Mouse (Mus musculus): ENCODE results near the gene Olfr1441. TPM values are rescaled to one million over a fixed set of nuclear protein-coding genes. Genes with fewer than 3 reads are reported as not detected.

Olfr1441 gene
- polyA plus RNA-seq, 1 experiment from 2014 or later: not detected

DNA sequence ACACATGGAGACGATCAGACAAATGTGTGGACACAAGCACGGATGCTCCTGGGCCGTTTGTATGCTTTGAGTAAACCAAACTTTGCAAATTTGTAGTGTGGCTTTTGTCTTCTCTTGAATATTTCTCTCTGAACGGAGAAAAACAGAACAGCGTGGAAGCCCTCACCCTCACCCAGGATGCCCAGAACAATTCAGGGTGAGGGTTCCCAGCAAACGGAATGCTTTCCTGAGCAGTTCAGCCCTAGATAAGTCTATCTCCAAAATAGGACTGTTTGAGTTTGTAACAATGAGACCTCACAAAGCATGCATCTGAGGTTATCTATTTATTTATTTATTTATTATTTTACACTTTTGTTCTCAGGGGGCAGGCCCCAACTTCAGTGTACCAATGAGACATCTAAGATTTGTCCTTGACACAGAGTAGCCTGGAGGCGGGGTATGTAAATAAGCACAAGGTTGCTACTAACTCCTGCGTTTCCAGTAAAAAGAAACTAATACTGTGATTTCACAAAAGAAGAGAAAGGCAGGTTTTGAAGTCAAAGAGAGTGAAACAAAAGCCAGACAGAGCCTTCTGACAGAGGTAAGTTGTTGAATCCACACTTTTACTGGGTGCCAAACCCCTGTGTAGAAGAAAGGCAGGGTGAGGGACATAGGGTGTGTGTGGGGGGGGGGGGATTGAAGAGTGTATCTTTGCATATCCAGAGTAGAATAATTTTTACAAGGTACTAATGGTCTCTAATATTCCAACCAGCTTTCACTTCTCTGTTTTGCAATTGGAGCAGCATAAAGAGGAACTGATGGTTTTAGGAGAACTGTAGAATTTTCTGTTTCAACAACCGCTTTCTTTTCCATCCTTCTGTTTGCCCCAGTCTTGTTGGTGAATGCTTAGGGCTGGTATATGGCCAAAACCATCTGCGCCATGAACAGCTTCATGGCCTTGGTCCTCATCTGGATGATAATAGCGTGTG, 43.3 kb downstream of the Olfr1441 start, which contains the start of gene Mpeg1:
TSS of gene Mpeg1 (plus strand) at position 498 of the 968 bp plus-strand sequence.
- WGBS: 78% methylated on average over 11 of the region's 11 CpGs
- Histone ChIP-seq H3K4me1 (replicated peaks; ENCODE audit: control insufficient read depth, insufficient read depth, low read length) (peaks cover 6% of the 10 kb centered on the region; the same call in 1 of the 2 replicates), H3K27me3 (ENCODE audit: control insufficient read depth, insufficient read depth, low read depth, low read length) (no peaks in the 10 kb centered on the region), H3K36me3 (ENCODE audit: control insufficient read depth, insufficient read depth, low read length) (no peaks in the 10 kb centered on the region), H3K27ac (ENCODE audit: low read length) (no peak within 1 kb of the TSS), H3K9ac (ENCODE audit: low read length) (no peak within 1 kb of the TSS), H3K4me2 (ENCODE audit: low read depth, low read length) (no peak within 1 kb of the TSS), H3K9me3 (ENCODE audit: control insufficient read depth, low read length) (no peaks in the 10 kb centered on the region), H3K4me3 (ENCODE audit: low read length) (no peak within 1 kb of the TSS)
- ATAC-seq (ENCODE audit: low read depth): no peak

DNA sequence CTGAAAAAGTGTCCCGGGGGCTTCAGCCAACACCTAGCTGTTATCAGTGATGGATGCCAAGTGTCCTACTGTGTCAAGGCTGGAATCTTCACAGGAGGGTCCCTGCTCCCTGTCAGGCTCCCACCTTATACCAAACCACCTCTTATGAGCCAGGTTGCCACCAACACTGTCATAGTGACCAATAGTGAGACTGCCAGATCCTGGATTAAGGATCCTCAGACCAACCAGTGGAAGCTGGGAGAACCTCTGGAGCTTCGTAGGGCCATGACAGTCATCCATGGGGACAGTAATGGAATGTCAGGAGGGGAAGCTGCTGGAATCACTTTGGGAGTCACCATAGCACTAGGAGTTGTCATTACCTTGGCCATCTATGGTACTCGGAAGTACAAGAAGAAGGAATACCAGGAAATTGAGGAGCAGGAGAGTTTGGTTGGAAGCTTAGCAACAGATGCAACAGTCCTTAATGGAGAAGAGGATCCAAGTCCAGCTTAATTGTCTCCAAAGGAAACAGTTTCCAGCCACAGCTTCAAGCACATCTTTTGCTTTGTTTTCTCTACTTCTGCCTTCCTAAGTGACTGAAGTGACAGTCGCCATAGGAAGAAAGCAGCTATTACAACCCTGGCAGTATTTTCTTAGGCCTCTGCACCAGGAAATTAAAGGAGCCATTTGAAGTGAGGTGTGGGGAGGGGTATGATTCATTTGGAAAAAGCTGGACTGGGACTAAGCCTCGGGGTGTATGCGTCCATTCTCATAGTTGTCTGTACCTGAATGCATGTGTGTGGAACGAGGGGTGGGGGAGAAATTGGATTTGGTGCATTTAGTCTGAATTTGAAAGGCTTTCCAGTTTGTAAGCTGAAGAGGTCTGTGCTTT, 45.9 kb downstream of the Olfr1441 start:
- Histone ChIP-seq H3K27ac (ENCODE audit: low read length) (peak overlapping the region; percentile 95), H3K4me2 (ENCODE audit: low read depth, low read length) (no peak overlapping the region), H3K9me3 (ENCODE audit: control insufficient read depth, low read length) (no peaks in the 10 kb centered on the region), H3K27me3 (ENCODE audit: control insufficient read depth, insufficient read depth, low read depth, low read length) (no peaks in the 10 kb centered on the region), H3K4me3 (ENCODE audit: low read length) (no peak overlapping the region), H3K9ac (ENCODE audit: low read length) (no peak overlapping the region), H3K36me3 (ENCODE audit: control insufficient read depth, insufficient read depth, low read length) (peaks cover 2% of the 10 kb centered on the region; the same call in 1 of the 2 replicates), H3K4me1 (replicated peaks; ENCODE audit: control insufficient read depth, insufficient read depth, low read length) (peaks cover 7% of the 10 kb centered on the region; the same call in 1 of the 2 replicates)
- peak; percentile 36 for ATAC-seq (ENCODE audit: low read depth)
- 57% methylated on average over 7 of the region's 7 CpGs for WGBS

DNA sequence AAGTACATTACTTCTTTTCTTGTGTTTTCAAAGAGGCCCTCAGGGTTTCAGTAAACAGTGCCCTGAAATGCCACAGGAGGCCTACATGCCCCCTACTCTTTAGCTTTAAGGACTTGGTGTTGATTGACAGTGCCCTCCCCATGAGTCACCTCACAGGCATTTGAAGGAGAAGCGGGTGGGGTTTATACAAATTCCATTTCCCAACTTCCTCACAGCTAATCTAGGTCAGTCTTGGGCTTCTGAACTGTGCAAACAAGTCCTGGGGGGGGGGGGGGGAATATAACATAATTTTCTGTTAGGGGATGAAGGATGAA, 46.4 kb downstream of the Olfr1441 start:
- H3K4me2 ChIP-seq (ENCODE audit: low read depth, low read length): no peak overlapping the region
- peak; percentile 88 for ATAC-seq (ENCODE audit: low read depth)
- H3K4me1 ChIP-seq (replicated peaks; ENCODE audit: control insufficient read depth, insufficient read depth, low read length): peaks cover 7% of the 10 kb centered on the region; the same call in 1 of the 2 replicates
- H3K4me3 ChIP-seq (ENCODE audit: low read length): no peak overlapping the region
- WGBS: 24% methylated on average over 1 of the region's 1 CpGs
- no peaks in the 10 kb centered on the region for H3K9me3 ChIP-seq (ENCODE audit: control insufficient read depth, low read length)
- H3K9ac ChIP-seq (ENCODE audit: low read length): no peak overlapping the region
- H3K27me3 ChIP-seq (ENCODE audit: control insufficient read depth, insufficient read depth, low read depth, low read length): no peaks in the 10 kb centered on the region
- H3K36me3 ChIP-seq (ENCODE audit: control insufficient read depth, insufficient read depth, low read length): peaks cover 7% of the 10 kb centered on the region; the same call in 1 of the 2 replicates
- H3K27ac ChIP-seq (ENCODE audit: low read length): peak overlapping the region; percentile 95

DNA sequence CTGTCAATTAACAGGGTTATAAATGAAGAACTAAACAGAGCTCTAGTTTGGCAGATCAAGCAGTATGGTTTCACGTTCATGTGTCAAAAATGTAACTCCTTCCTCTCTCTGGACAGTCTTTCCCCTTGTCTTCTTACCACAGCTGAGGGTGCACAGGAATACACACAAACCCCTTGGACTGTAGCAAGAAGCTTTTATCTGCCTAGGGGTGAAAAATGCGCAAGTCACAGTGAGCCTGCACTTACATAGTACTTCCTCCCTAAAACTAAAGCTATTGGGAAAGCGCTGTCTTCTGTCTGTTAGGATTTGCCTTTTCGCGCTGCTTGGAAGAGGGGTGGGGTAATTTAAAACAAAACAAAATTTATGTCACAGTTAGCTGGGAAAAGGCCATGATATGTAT, 46.9 kb downstream of the Olfr1441 start:
- WGBS: 57% methylated on average over 5 of the region's 5 CpGs
- H3K27ac ChIP-seq (ENCODE audit: low read length): peak overlapping the region; percentile 95
- ATAC-seq (ENCODE audit: low read depth): no peak

DNA sequence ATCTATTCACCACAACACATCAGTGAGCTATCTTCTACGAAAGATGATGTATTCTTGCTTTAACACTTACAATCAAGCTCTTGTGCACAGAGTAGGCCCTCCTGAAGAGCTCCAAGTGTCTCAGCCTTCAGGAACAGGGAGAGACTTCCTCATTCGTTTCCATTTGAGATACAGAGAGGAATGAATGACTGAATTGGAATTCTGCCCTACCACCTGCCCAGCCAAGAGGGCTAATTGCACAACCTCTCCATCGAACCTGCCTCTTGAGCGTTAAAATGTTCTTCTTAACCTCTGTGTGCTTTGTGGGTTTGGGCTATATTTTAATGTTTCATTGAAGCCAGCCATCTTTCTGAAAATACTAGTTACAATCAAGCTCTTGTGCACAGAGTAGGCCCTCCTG, 47.4 kb downstream of the Olfr1441 start:
- no peaks in the 10 kb centered on the region for H3K27me3 ChIP-seq (ENCODE audit: control insufficient read depth, insufficient read depth, low read depth, low read length)
- ATAC-seq (ENCODE audit: low read depth): peak; percentile 47
- peaks cover 14% of the 10 kb centered on the region for H3K36me3 ChIP-seq (ENCODE audit: control insufficient read depth, insufficient read depth, low read length)
- peaks cover 7% of the 10 kb centered on the region; the same call in 1 of the 2 replicates for H3K4me1 ChIP-seq (replicated peaks; ENCODE audit: control insufficient read depth, insufficient read depth, low read length)
- H3K9me3 ChIP-seq (ENCODE audit: control insufficient read depth, low read length): no peaks in the 10 kb centered on the region
- no peak overlapping the region for H3K9ac ChIP-seq (ENCODE audit: low read length)
- H3K4me2 ChIP-seq (ENCODE audit: low read depth, low read length): no peak overlapping the region
- H3K4me3 ChIP-seq (ENCODE audit: low read length): no peak overlapping the region
- WGBS: 54% methylated on average over 4 of the region's 4 CpGs
- peak overlapping the region; percentile 95 for H3K27ac ChIP-seq (ENCODE audit: low read length)

More for the DNA sequence above, 46.9 kb downstream of the Olfr1441 start:
- Histone ChIP-seq H3K9me3 (ENCODE audit: control insufficient read depth, low read length) (no peaks in the 10 kb centered on the region), H3K27me3 (ENCODE audit: control insufficient read depth, insufficient read depth, low read depth, low read length) (no peaks in the 10 kb centered on the region), H3K36me3 (ENCODE audit: control insufficient read depth, insufficient read depth, low read length) (peaks cover 9% of the 10 kb centered on the region), H3K9ac (ENCODE audit: low read length) (no peak overlapping the region), H3K4me3 (ENCODE audit: low read length) (no peak overlapping the region), H3K4me2 (ENCODE audit: low read depth, low read length) (no peak overlapping the region), H3K4me1 (replicated peaks; ENCODE audit: control insufficient read depth, insufficient read depth, low read length) (peaks cover 7% of the 10 kb centered on the region; the same call in 1 of the 2 replicates)

DNA sequence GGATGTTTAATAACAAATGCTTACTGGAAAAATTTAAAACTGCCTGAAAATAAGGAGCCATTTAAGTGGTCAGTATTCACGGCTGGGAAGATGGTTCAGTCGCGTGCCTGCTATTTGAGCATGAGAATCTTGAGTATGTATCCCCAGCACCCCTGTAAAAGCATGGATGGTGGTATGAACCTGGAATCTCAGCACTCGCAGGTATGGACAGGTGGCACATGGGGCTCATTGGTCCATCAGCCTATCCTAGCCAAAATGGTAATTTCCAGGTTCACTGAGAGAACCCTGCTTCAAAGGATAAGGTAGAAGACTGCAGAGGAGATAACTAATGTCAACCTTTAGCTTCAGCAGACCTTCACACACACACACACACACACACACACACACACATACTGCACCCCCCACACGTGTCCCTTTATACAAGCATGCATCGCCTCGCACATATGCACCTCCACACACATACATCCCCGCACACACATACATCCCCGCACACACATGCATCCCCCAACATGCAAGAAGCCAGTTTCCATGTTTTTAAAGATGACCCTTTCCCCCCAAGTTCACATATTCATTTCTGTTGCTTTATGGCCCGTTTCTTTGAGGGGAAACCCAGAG, 48.4 kb downstream of the Olfr1441 start:
- Histone ChIP-seq H3K9ac (ENCODE audit: low read length) (no peak overlapping the region), H3K27me3 (ENCODE audit: control insufficient read depth, insufficient read depth, low read depth, low read length) (no peaks in the 10 kb centered on the region), H3K27ac (ENCODE audit: low read length) (peak overlapping the region; percentile 95), H3K4me2 (ENCODE audit: low read depth, low read length) (no peak overlapping the region), H3K9me3 (ENCODE audit: control insufficient read depth, low read length) (no peaks in the 10 kb centered on the region), H3K4me3 (ENCODE audit: low read length) (no peak overlapping the region), H3K36me3 (ENCODE audit: control insufficient read depth, insufficient read depth, low read length) (peaks cover 15% of the 10 kb centered on the region), H3K4me1 (replicated peaks; ENCODE audit: control insufficient read depth, insufficient read depth, low read length) (peaks cover 7% of the 10 kb centered on the region; the same call in 1 of the 2 replicates)
- ATAC-seq (ENCODE audit: low read depth): no peak
- WGBS: 87% methylated on average over 10 of the region's 10 CpGs

DNA sequence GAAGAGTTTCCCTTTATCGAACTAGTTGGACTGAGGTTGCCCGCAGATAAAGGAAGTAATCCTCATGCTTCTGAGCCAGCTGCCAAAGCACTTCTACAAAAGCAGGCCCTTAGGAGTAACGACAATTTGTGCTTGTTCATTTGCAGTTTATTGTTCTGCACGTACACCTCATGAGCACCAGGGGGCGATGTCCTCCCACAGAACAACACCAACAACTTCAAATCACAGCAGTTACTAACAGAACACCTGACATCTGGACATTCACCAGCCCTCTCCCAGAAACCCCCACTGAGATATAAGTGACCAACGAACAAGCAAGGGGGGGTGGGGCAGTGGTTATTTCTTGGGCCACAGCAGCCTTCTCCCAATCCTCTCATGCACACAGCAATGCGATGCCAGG, 49.0 kb downstream of the Olfr1441 start:
- peak; percentile 18; the same call in 1 of the 2 replicates for ATAC-seq (ENCODE audit: low read depth)
- Histone ChIP-seq H3K9ac (ENCODE audit: low read length) (no peak overlapping the region), H3K4me2 (ENCODE audit: low read depth, low read length) (no peak overlapping the region), H3K27me3 (ENCODE audit: control insufficient read depth, insufficient read depth, low read depth, low read length) (no peaks in the 10 kb centered on the region), H3K4me3 (ENCODE audit: low read length) (no peak overlapping the region), H3K36me3 (ENCODE audit: control insufficient read depth, insufficient read depth, low read length) (peaks cover 15% of the 10 kb centered on the region), H3K4me1 (replicated peaks; ENCODE audit: control insufficient read depth, insufficient read depth, low read length) (peaks cover 7% of the 10 kb centered on the region; the same call in 1 of the 2 replicates), H3K27ac (ENCODE audit: low read length) (no peak overlapping the region), H3K9me3 (ENCODE audit: control insufficient read depth, low read length) (no peaks in the 10 kb centered on the region)
- WGBS: 28% methylated on average over 7 of the region's 7 CpGs

DNA sequence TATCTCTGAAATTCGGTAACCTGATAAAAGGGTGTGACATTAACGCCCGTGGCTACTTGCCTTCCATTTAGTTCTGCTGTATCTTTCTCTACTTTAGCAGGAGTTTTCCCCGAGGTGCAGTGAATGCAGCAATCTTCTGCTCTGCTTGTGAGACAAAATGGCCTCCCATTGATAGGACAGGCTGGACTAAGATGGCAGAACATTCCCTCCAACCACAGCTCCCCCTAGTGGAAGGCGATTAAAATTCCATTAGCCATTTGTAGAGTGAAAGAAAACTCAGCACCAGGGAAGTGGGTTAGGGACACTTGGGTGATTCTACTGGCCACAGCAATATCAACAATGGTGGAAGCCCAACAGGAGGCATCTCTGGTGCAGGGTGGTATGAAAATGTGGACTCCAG, 50.2 kb downstream of the Olfr1441 start:
- Histone ChIP-seq H3K27me3 (ENCODE audit: control insufficient read depth, insufficient read depth, low read depth, low read length) (no peaks in the 10 kb centered on the region), H3K9me3 (ENCODE audit: control insufficient read depth, low read length) (no peaks in the 10 kb centered on the region), H3K36me3 (ENCODE audit: control insufficient read depth, insufficient read depth, low read length) (peaks cover 15% of the 10 kb centered on the region), H3K4me3 (ENCODE audit: low read length) (no peak overlapping the region), H3K4me2 (ENCODE audit: low read depth, low read length) (no peak overlapping the region), H3K27ac (ENCODE audit: low read length) (no peak overlapping the region), H3K9ac (ENCODE audit: low read length) (no peak overlapping the region), H3K4me1 (replicated peaks; ENCODE audit: control insufficient read depth, insufficient read depth, low read length) (peaks cover 17% of the 10 kb centered on the region)
- WGBS: 84% methylated on average over 5 of the region's 5 CpGs
- ATAC-seq (ENCODE audit: low read depth): no peak

Data from lung, embryonic 16.5 days (tissue).